Mouse (Mus musculus) lung, postnatal 0 days (tissue): ENCODE data around the gene Pax6. TPM values are rescaled to one million over a fixed set of nuclear protein-coding genes. Genes with fewer than 3 reads are reported as not detected.

Source experiments
- ATAC-seq: fragments of 200-750 bp; cut with Nextera tagmentation; 2 replicates; pipeline ENCODE4 v1.8.0; 2017; ENCODE audit warnings: moderate library complexity
- DNase-seq: peaks from one replicate; pipeline ENCODE4 v3.0.0-alpha.2; 2016; ENCODE audit warnings: low spot score
- H3K27ac ChIP-seq: fragments of 300-500 bp; sonication (generic); 2 replicates; pipeline ENCODE4 v1.5.1; 2014; ENCODE audit warnings: antibody characterized with exemption, mild to moderate bottlenecking, low read length, mixed read lengths
- H3K27me3 ChIP-seq: fragments of 300-500 bp; sonication (generic); replicated peaks from 2 replicates; pipeline ENCODE4 v1.6.1; 2014; ENCODE audit warnings: low read length, mixed read lengths; ENCODE audit not compliant: insufficient read depth
- H3K36me3 ChIP-seq: fragments of 300-500 bp; sonication (generic); 2 replicates; pipeline ENCODE4 v1.6.1; 2014; ENCODE audit warnings: low read length, mixed read lengths; ENCODE audit not compliant: insufficient read depth
- H3K4me1 ChIP-seq: fragments of 300-500 bp; sonication (generic); 2 replicates; pipeline ENCODE4 v1.6.1; 2014; ENCODE audit warnings: antibody characterized with exemption, low read depth, low read length, mixed read lengths; ENCODE audit not compliant: insufficient read depth
- H3K4me2 ChIP-seq: fragments of 300-500 bp; sonication (generic); replicated peaks from 2 replicates; pipeline ENCODE4 v1.6.1; 2014; ENCODE audit warnings: low read depth, mild to moderate bottlenecking, low read length, moderate library complexity, mixed read lengths
- H3K4me3 ChIP-seq: fragments of 300-500 bp; sonication (generic); 2 replicates; pipeline ENCODE4 v1.5.1; 2014; ENCODE audit warnings: low read depth, low read length
- H3K9ac ChIP-seq: fragments of 300-500 bp; sonication (generic); replicated peaks from 2 replicates; pipeline ENCODE4 v1.6.1; 2014; ENCODE audit warnings: low read depth, mild to moderate bottlenecking
- H3K9me3 ChIP-seq: fragments of 300-500 bp; sonication (generic); 2 replicates; pipeline ENCODE4 v1.6.1; 2016; ENCODE audit warnings: low read length, mixed read lengths
- CTCF ChIP-seq: IDR thresholded peaks from 2 replicates; pipeline ENCODE4 v1.5.1; 2016; ENCODE audit warnings: antibody characterized with exemption, mild to moderate bottlenecking
- EP300 ChIP-seq: IDR thresholded peaks from 2 replicates; pipeline ENCODE4 v1.6.1; 2016; ENCODE audit warnings: antibody characterized with exemption, mild to moderate bottlenecking, control low read depth
- WGBS: fragments of 180-500 bp; shearing (Covaris S2); extraction: QIAGEN DNeasy Blood & Tissue Kit; methylation state at CpG from one replicate; pipeline ENCODE4 v1.1.7; 2014; 5-methylcytosine and 5-hydroxymethylcytosine counted together
- polyA plus RNA-seq: library from polyadenylated mRNA; unstranded; fragments of >200 nt; fragmentation: Nextera tagmentation; extraction: Ambion mirVana; gene quantifications from 2 replicates; pipeline ENCODE4 v1.2.1, GENCODE M21; 2015

The Pax6 gene
- polyA plus RNA-seq, 1 experiment from 2014 or later, result not detected

- TF ChIP-seq CTCF, result no peak
- TF ChIP-seq EP300, result no peak
- H3K27me3 ChIP-seq, result no peaks in the 10 kb centered on the region
Observed at GRCm38 (mm10) chr2:105736166-105736565, 67.5 kb downstream of the Pax6 start.

DNA sequence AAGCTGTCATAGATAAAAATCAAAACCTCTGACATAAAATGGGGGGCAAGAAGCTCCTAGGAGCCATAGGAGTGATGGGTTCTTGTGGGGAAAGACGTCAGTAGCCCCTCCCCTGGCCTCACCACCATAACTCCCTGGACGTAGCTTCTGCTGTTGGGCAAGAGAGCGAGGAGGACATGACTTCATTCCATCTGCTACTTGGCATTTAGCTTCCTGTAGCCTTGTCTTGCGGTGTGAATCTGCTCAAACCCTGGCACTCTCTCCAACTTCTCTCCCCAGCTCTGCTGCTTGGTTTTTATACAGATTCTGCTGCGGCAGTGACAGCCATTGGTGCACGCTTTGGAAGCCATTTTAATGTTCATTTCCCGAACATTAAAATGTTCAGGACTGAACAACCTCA lies 78.2 kb downstream of the Pax6 start:
- TF ChIP-seq CTCF (no peak), EP300 (no peak)
- Histone ChIP-seq H3K27ac (no peak overlapping the region), H3K9ac (no peak overlapping the region), H3K27me3 (no peaks in the 10 kb centered on the region), H3K4me3 (no peak overlapping the region), H3K4me1 (no peaks in the 10 kb centered on the region), H3K9me3 (no peaks in the 10 kb centered on the region), H3K36me3 (no peaks in the 10 kb centered on the region), H3K4me2 (no peak overlapping the region)
- ATAC-seq, result no peak
- DNase-seq, result no peak
- WGBS, result 66% methylated on average over 7 of the region's 7 CpGs

More at GRCm38 (mm10) chr2:105736166-105736565, 67.5 kb downstream of the Pax6 start:
- DNase-seq (no peak), ATAC-seq (no peak)
- Histone ChIP-seq H3K4me1 (no peaks in the 10 kb centered on the region), H3K9ac (no peak overlapping the region), H3K9me3 (no peaks in the 10 kb centered on the region), H3K4me3 (no peak overlapping the region), H3K36me3 (no peaks in the 10 kb centered on the region), H3K4me2 (no peak overlapping the region), H3K27ac (no peak overlapping the region)

Other genes with a start within 250 kb of the Pax6 start
- 11.3 and 13.9 TPM in 2 replicates for gene Elp4, start 235.7 kb downstream of the Pax6 start, polyA plus RNA-seq
- gene Immp1l, start 235.7 kb downstream of the Pax6 start, polyA plus RNA-seq, result 98.8 TPM in 2 replicates